Mouse (Mus musculus) limb, embryonic 13.5 days (tissue): ENCODE measurements around the gene Sdad1. TPM values are rescaled to one million over a fixed set of nuclear protein-coding genes. Genes with fewer than 3 reads are reported as not detected.

Experiments
- polyA plus RNA-seq: library from polyadenylated mRNA; unstranded; fragments of >200 nt; fragmentation: Nextera tagmentation; extraction: Ambion mirVana; gene quantifications from 2 replicates; pipeline ENCODE4 v1.2.1, GENCODE M21; 2015

The Sdad1 gene
- polyA plus RNA-seq, 1 experiment from 2014 or later, result 48.4 TPM

Other genes with a start within 250 kb of the Sdad1 start
- gene G3bp2, start 226.8 kb downstream of the Sdad1 start, polyA plus RNA-seq, result 201 and 209 TPM in 2 replicates
- 50.1 and 53.2 TPM in 2 replicates for gene Uso1, start 172.5 kb downstream of the Sdad1 start, polyA plus RNA-seq
- 0.39 TPM in 1 of 2 replicates, not detected in the other for gene U90926, start 95.1 kb downstream of the Sdad1 start, polyA plus RNA-seq
- 0.06 and 0.13 TPM in 2 replicates for gene Ppef2, start 54.2 kb downstream of the Sdad1 start, polyA plus RNA-seq
- 11.6 and 12.3 TPM in 2 replicates for gene Naaa, start 32.3 kb downstream of the Sdad1 start, polyA plus RNA-seq
- 0.49 and 0.76 TPM in 2 replicates for gene Cxcl9, start 17.6 kb upstream of the Sdad1 start, polyA plus RNA-seq
- 5.2 and 5.5 TPM in 2 replicates for gene Art3, start 21.3 kb upstream of the Sdad1 start, polyA plus RNA-seq
- 0.94 and 1.5 TPM in 2 replicates for gene Cxcl10, start 38.4 kb upstream of the Sdad1 start, polyA plus RNA-seq
- 55.2 and 60.2 TPM in 2 replicates for gene Nup54, start 124.7 kb upstream of the Sdad1 start, polyA plus RNA-seq
- 11.5 and 12.2 TPM in 2 replicates for gene Scarb2, start 196.4 kb upstream of the Sdad1 start, polyA plus RNA-seq
- not detected in 2 replicates for gene Fam47e, start 244.6 kb upstream of the Sdad1 start, polyA plus RNA-seq